Mouse (Mus musculus) induced T-regulatory cell, adult 2 months (primary cell): Measurements from ENCODE around the gene Ccdc188.

ENCODE experiments used
- DNase-seq: peaks from one replicate; pipeline ENCODE4 v3.0.0-alpha.2; 2012; ENCODE audit warnings: low read depth

Gene Ccdc188

DNA sequence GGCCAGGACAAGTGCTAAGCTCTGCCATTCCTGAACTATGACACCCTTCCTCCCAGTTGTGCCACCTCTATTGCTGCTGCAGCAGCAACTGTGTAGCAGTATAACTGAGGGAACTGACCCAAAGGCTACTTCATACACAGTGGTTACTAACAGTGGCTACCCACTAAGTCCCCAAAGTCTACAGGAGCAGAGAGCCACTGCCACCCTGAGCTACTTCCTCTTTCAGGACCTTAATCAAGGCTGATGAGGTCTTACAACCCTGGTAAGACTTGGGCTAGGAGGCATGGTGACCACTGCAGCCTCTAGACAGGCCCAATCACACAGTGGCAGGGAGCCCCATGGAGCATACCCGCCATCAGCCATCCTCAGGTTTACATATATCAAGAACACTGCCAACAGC, 15.6 kb upstream of the Ccdc188 start:
- no peak for DNase-seq

DNA sequence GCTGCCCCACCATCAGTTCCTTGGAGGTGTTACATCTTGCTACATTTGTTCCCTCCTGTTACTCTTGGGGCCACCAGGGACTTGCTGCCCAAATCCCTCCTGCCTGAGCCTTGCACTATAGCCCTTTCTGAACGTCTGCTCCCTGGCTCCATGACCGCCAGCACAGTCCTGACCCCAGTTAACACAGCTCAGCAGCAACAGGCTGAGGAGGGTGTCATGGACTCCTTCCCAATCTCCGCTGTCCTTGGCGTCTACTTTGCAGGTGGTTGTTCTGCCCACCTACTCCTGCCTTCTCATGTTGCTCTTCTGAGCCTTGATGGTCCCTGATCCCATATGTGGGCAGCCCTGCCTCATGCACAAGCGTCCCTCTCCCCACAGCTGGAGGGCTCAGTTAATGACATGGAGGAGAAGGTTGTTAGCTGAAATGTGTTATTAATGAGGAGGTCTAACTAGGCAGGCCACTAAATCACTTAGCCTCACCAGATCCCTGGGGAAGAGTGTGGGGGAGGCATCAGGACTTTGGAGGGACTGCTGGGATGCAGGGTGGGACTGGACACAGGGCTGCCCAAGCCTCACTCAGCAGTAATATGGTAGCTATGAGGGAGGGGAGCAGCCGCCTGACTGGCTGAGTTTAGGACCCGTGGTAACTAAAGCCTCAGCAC, 14.1 kb upstream of the Ccdc188 start:
- no peak for DNase-seq

DNA sequence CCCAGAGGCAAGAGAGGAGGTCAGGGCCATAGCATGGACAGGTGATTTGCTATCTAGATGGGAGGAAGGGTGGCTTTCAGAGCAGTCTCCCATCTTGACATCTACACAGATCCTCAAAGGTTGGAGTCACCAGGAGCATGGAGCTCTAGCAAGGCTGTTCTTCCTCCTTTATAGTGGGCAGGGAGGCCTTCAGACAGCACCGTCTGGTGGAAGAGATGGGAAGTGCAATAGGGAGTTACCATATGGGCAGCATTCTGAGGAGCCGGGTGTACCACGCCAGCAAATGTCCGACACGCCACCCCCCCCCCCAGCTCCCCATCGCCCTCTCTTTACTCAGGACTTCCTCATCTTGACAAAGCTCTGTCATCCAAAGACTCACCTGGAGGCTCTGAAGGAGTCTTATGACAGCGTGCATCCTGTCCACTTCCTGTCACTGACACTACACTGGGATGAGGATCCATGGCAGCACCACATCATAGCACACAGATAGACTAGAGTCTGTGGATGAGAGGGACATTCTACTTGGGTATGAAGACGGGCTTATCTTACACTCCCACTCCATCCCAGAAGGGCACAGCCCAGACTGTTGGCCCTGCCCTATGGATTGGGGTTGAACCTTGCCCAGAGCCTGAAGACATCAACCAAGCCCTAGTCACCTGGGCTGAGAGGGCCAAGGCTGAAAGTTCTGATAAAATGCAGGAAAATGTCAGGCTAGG, 6.8 kb upstream of the Ccdc188 start:
- peak; percentile 62 for DNase-seq

DNA sequence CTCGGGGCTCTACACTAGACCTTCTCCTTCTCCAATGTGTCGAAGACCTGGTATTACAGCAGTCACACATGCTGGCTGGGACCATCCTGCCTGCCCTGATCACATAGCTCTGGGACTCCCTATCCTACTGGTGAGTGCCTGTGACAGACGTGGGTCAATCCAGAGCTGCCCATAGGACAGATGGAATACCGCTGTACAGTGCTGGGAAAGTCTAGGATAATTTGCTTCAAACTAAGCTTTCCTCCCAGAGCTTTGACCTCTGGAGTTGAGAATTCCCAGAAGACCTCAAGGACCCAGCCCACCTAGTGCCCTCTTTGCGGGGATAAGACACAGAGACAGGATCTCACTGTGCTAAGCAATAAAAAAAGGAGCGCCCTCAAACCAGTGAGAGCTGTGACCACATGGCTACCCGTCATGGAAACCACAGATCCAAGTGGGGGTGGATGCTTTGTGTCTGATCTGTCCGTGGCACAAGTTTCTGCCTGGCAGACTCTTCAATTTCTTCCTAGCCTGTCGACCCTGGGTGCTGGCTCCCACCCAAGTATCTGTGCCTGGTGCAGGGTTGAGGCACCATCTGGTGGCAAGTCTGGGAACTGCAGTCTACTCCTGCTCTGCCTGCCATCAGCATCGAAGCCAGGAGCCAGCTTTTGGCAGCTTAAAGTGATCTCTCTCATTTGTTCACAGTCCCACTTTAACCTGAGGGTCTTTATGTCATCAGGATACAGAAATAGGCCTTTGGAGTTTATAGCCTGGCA, 6.1 kb upstream of the Ccdc188 start:
- peak; percentile 75 for DNase-seq

DNA sequence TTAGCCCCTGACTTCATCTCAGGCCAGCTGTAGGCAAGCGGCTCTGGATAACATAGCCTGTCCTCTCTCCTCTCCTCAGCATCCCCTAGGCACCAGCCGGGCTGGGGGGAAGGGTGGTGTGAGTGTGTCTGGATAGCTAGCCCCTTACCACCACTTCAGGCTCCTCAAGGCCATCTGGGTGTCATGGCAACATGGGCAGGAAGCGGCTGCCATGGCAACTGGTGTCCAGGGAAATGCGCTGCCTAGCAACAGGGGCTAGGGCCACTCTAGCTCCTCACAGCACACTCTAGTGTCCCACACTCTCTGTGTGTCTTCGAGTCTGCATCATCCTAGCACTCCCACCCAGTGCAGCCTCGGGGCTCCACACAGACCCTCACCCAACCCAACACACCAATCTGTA, 4.0 kb upstream of the Ccdc188 start:
- no peak for DNase-seq

- DNase-seq: no peak
These were observed 2.8 kb upstream of the Ccdc188 start for GRCm38 (mm10) chr16:18214858-18215257.

DNA sequence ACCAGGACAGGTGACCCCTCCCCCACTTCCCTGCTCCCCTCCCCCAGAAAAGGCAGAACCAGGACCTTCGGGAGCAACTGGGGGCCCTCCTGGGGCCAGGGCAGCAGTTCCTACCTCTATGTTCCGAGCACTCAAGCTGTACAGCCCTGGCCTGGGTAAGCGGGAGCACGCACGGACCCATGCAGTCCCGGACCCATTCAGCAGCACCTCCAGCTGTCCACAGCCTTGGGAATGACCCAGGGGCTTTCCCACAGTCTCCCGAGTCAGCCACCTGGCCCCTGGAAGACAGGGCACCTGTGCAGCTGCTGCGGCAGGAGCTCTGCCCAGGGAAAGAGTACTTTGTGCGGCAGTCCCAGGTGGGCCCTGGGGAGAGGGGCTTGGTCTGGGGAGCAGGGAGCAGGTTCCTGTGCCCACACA, 909 bp downstream of the Ccdc188 start:
- no peak for DNase-seq

DNA sequence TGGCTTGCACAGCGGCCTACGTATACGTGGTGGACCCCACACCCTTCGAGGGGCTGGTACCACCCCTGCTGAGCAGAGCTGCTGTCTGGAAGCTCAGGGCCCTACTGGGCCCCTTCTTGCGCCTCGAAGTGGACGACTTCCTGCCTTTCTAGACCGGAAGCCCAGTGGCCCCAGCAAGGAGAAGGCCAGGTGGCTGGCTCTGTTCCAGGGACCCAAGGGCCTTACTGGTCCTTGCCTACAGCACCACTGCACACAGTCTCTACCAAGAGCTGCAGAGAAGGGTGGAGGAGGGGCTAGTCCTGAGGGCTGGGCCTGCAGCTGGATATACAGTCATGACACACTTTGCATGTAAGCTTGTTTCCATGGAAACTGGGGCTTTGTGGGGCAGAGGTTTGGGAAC, 2.3 kb downstream of the Ccdc188 start:
- no peak for DNase-seq

- no peak for DNase-seq
These were observed 3.3 kb downstream of the Ccdc188 start for GRCm38 (mm10) chr16:18220856-18221542.

GRCm38 (mm10) chr16:18221543-18221898, 3.8 kb downstream of the Ccdc188 start:
- DNase-seq: no peak

- DNase-seq: no peak
These were observed 4.5 kb downstream of the Ccdc188 start for GRCm38 (mm10) chr16:18222188-18222587.

- no peak for DNase-seq
These were observed 9.5 kb downstream of the Ccdc188 start for GRCm38 (mm10) chr16:18227187-18227586.

- DNase-seq: no peak
These were observed 10.3 kb downstream of the Ccdc188 start for GRCm38 (mm10) chr16:18227897-18228422.

GRCm38 (mm10) chr16:18228856-18229255, 11.2 kb downstream of the Ccdc188 start:
- DNase-seq: no peak

GRCm38 (mm10) chr16:18229622-18230021, 11.9 kb downstream of the Ccdc188 start:
- DNase-seq: no peak

DNA sequence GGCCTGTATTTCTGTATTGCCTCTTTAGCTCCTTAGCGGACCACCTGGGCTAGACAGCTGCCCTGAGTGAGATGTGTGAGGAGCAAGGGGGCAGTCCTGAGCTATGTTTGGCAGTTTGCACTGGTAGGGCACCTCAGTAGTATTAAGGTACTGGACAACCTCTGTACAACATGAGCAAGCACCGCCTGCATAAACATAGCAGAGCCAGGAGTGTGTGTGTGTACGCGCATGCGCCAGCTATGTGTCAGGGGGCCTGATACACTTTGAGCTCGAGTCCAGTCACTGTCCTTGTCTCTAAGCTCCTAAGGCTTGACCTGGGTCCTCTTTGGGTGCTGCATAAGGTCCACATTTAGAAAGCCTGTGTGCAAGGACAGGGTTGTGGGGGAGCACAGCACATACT, 12.9 kb downstream of the Ccdc188 start:
- DNase-seq: no peak

GRCm38 (mm10) chr16:18231047-18231446, 13.4 kb downstream of the Ccdc188 start:
- no peak for DNase-seq

GRCm38 (mm10) chr16:18231451-18231850, 13.8 kb downstream of the Ccdc188 start:
- DNase-seq: no peak

- peak; percentile 22 for DNase-seq
These were observed 15.8 kb downstream of the Ccdc188 start for GRCm38 (mm10) chr16:18233451-18233850.

DNA sequence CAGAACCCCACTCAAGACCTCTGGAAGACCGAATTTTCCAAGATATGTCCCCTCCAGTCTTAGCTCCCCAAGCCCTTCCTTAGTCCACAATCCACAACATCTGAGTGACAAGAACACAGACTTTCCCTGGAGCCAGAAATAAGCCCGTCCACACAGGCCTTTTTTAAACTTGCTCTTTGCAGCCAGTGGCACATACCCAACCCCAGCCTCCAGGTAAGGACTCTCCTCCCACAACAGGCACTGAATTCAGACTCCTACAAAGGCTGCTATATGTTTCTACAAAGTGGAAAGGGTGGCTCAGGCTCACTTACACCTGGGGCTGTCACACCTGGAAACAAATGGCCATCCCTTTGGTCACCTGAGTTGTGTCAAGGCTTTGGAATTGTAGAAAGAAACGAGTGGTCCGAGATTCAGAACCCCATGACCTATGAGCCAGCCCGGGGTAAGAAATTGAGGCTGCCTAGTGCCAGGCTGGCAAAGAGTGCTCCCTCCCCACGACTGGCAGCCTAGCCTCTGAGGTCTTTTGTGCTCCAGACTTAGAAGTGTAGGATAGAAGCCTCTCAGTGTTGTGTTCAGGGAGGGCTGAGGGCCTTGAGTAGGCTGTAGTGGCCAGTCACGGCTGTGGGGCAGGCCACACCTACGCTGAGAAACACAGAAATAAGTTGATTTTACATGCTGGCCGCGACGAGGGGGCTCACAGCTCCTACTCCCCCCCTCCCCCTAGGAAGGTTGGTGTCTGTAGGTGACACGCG, 16.4 kb downstream of the Ccdc188 start:
- DNase-seq: peak; percentile 36

DNA sequence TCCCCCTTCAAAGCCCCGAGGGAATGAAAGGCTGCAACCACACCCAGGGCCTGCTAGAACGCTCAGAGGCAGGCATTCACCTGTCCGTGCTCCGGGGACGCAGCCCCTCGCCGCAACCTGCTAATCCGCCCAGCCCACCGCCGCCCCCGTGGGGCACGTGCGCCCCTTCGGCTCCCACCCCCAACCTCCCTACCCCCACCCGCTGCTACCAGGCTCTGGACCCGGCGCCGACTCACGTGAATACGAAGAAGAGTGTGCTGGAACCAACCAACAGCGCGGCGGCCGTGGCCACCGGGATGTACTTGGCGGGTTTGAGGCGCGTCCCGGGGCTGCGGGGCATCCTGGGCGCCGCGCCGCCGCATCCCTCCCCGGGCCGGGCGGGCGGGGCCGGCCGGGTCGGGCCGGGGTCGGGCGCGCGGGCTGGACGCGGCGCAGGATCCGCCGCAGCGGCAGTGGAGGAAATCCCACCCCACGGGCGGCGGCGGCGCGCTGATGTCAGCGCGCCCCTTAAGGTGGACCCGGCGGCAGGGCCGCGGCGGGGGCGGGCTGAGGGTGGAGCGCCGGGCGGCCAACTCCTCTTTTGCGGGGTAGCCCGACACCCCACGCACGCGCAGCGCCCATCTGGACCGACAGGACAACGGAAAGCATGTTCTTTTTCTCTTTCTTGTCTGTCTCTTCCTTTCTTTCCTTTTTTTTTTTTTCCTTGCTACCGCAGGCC, 17.2 kb downstream of the Ccdc188 start, which contains the start of gene Zdhhc8:
Zdhhc8 (minus strand) TSS at position 466 of the 718 bp plus-strand sequence.
- DNase-seq: peak; percentile 71
